Mouse (Mus musculus): ENCODE results near the gene Tmem234. TPM values are rescaled to one million over a fixed set of nuclear protein-coding genes. Genes with fewer than 3 reads are reported as not detected.
"Not testable (repeated sequence)": the region's sequence is repeated elsewhere in the genome, so short reads cannot be mapped to it uniquely, and the experiment has no call there.

Gene Tmem234
- polyA plus RNA-seq (2015; fragmentation: Nextera tagmentation; extraction: Ambion mirVana) = 104 and 106 TPM in 2 replicates

GRCm38 (mm10) chr4:129600233-129601158 is at the start of gene Tmem234, which contains the start of gene Eif3i:
Tmem234 (plus strand) TSS chr4:129600668.
Eif3i (minus strand) TSS chr4:129600648.
- peak; percentile 91 for ATAC-seq (ENCODE audit: low read depth)
- Histone ChIP-seq H3K4me3 (ENCODE audit: low read depth, low read length) (peak within 1 kb of the TSS; percentile 98), H3K4me1 (ENCODE audit: control insufficient read depth, low read depth, low read length) (peaks cover 28% of the 10 kb centered on the region), H3K9me3 (replicated peaks; ENCODE audit: control insufficient read depth, low read length) (no peaks in the 10 kb centered on the region), H3K27me3 (ENCODE audit: control insufficient read depth, insufficient read depth, low read depth, low read length) (no peaks in the 10 kb centered on the region), H3K4me2 (ENCODE audit: low read depth, low read length) (peak within 1 kb of the TSS; percentile 91), H3K36me3 (ENCODE audit: control insufficient read depth, insufficient read depth) (peaks cover 17% of the 10 kb centered on the region), H3K27ac (ENCODE audit: low read length) (peak within 1 kb of the TSS; percentile 90), H3K9ac (ENCODE audit: low read depth, low read length) (peak within 1 kb of the TSS; percentile 97)
- under 1% methylated on average over 74 of the region's 74 CpGs for WGBS (ENCODE audit: insufficient replicate concordance)

GRCm38 (mm10) chr4:129554512-129554911 is 46.0 kb upstream of the Tmem234 start:
- H3K4me3 ChIP-seq (ENCODE audit: low read depth, low read length); ATAC-seq (ENCODE audit: low read depth); H3K4me2 ChIP-seq (ENCODE audit: low read depth, low read length); H3K36me3 ChIP-seq (ENCODE audit: control insufficient read depth, insufficient read depth); H3K9ac ChIP-seq (ENCODE audit: low read depth, low read length); H3K27ac ChIP-seq (ENCODE audit: low read length); H3K9me3 ChIP-seq (replicated peaks; ENCODE audit: control insufficient read depth, low read length): not testable (repeated sequence)
- Histone ChIP-seq H3K4me1 (ENCODE audit: control insufficient read depth, low read depth, low read length) (peaks cover 28% of the 10 kb centered on the region), H3K27me3 (ENCODE audit: control insufficient read depth, insufficient read depth, low read depth, low read length) (peaks cover 15% of the 10 kb centered on the region)
- WGBS (ENCODE audit: insufficient replicate concordance) = 81% methylated on average over 6 of the region's 6 CpGs

GRCm38 (mm10) chr4:129555421-129555861 is 45.0 kb upstream of the Tmem234 start:
- Histone ChIP-seq H3K36me3 (ENCODE audit: control insufficient read depth, insufficient read depth) (no peaks in the 10 kb centered on the region), H3K27ac (ENCODE audit: low read length) (no peak overlapping the region), H3K4me3 (ENCODE audit: low read depth, low read length) (peak overlapping the region; percentile 67), H3K4me2 (ENCODE audit: low read depth, low read length) (peak overlapping the region; percentile 97), H3K4me1 (ENCODE audit: control insufficient read depth, low read depth, low read length) (peaks cover 28% of the 10 kb centered on the region), H3K27me3 (ENCODE audit: control insufficient read depth, insufficient read depth, low read depth, low read length) (peaks cover 15% of the 10 kb centered on the region), H3K9me3 (replicated peaks; ENCODE audit: control insufficient read depth, low read length) (no peaks in the 10 kb centered on the region), H3K9ac (ENCODE audit: low read depth, low read length) (peak overlapping the region; percentile 72; the same call in 1 of the 2 replicates)
- WGBS (ENCODE audit: insufficient replicate concordance) = 3% methylated on average over 16 of the region's 16 CpGs
- ATAC-seq (ENCODE audit: low read depth) = no peak

GRCm38 (mm10) chr4:129555862-129556531 is 44.5 kb upstream of the Tmem234 start:
- peak overlapping the region; percentile 97 for H3K4me2 ChIP-seq (ENCODE audit: low read depth, low read length)
- no peaks in the 10 kb centered on the region for H3K9me3 ChIP-seq (replicated peaks; ENCODE audit: control insufficient read depth, low read length)
- peak overlapping the region; percentile 67 for H3K4me3 ChIP-seq (ENCODE audit: low read depth, low read length)
- H3K27ac ChIP-seq (ENCODE audit: low read length) = no peak overlapping the region
- ATAC-seq (ENCODE audit: low read depth) = 0 out of 2 replicates have a peak, but pooled peaks have one; percentile 16
- H3K36me3 ChIP-seq (ENCODE audit: control insufficient read depth, insufficient read depth) = no peaks in the 10 kb centered on the region
- WGBS (ENCODE audit: insufficient replicate concordance) = 1% methylated on average over 24 of the region's 24 CpGs
- peaks cover 15% of the 10 kb centered on the region for H3K27me3 ChIP-seq (ENCODE audit: control insufficient read depth, insufficient read depth, low read depth, low read length)
- H3K4me1 ChIP-seq (ENCODE audit: control insufficient read depth, low read depth, low read length) = peaks cover 28% of the 10 kb centered on the region
- peak overlapping the region; percentile 72; the same call in 1 of the 2 replicates for H3K9ac ChIP-seq (ENCODE audit: low read depth, low read length)

GRCm38 (mm10) chr4:129556532-129557223 is 43.8 kb upstream of the Tmem234 start:
- Histone ChIP-seq H3K27me3 (ENCODE audit: control insufficient read depth, insufficient read depth, low read depth, low read length) (peaks cover 15% of the 10 kb centered on the region), H3K9me3 (replicated peaks; ENCODE audit: control insufficient read depth, low read length) (no peaks in the 10 kb centered on the region), H3K4me2 (ENCODE audit: low read depth, low read length) (peak overlapping the region; percentile 97), H3K27ac (ENCODE audit: low read length) (peak overlapping the region; percentile 84), H3K4me1 (ENCODE audit: control insufficient read depth, low read depth, low read length) (peaks cover 31% of the 10 kb centered on the region), H3K36me3 (ENCODE audit: control insufficient read depth, insufficient read depth) (no peaks in the 10 kb centered on the region), H3K9ac (ENCODE audit: low read depth, low read length) (peak overlapping the region; percentile 72), H3K4me3 (ENCODE audit: low read depth, low read length) (peak overlapping the region; percentile 67)
- 8% methylated on average over 32 of the region's 33 CpGs for WGBS (ENCODE audit: insufficient replicate concordance)
- peak; percentile 69 for ATAC-seq (ENCODE audit: low read depth)

- 64% methylated on average over 9 of the region's 9 CpGs for WGBS (ENCODE audit: insufficient replicate concordance)
- H3K4me3 ChIP-seq (ENCODE audit: low read depth, low read length) = peak overlapping the region; percentile 67
- ATAC-seq (ENCODE audit: low read depth) = peak; percentile 84
- no peaks in the 10 kb centered on the region for H3K36me3 ChIP-seq (ENCODE audit: control insufficient read depth, insufficient read depth)
- H3K9ac ChIP-seq (ENCODE audit: low read depth, low read length) = peak overlapping the region; percentile 72
- H3K27me3 ChIP-seq (ENCODE audit: control insufficient read depth, insufficient read depth, low read depth, low read length) = peaks cover 15% of the 10 kb centered on the region
- peak overlapping the region; percentile 84 for H3K27ac ChIP-seq (ENCODE audit: low read length)
- peak overlapping the region; percentile 97 for H3K4me2 ChIP-seq (ENCODE audit: low read depth, low read length)
- H3K4me1 ChIP-seq (ENCODE audit: control insufficient read depth, low read depth, low read length) = peaks cover 31% of the 10 kb centered on the region
- no peaks in the 10 kb centered on the region for H3K9me3 ChIP-seq (replicated peaks; ENCODE audit: control insufficient read depth, low read length)
Measured at GRCm38 (mm10) chr4:129557256-129557808, 43.1 kb upstream of the Tmem234 start.

GRCm38 (mm10) chr4:129558321-129558955 is 42.0 kb upstream of the Tmem234 start:
- WGBS (ENCODE audit: insufficient replicate concordance) = 68% methylated on average over 12 of the region's 12 CpGs
- no peak for ATAC-seq (ENCODE audit: low read depth)
- no peak overlapping the region; the same call in 1 of the 2 replicates for H3K27ac ChIP-seq (ENCODE audit: low read length)
- H3K4me3 ChIP-seq (ENCODE audit: low read depth, low read length) = no peak overlapping the region
- H3K36me3 ChIP-seq (ENCODE audit: control insufficient read depth, insufficient read depth) = no peaks in the 10 kb centered on the region
- peaks cover 31% of the 10 kb centered on the region for H3K4me1 ChIP-seq (ENCODE audit: control insufficient read depth, low read depth, low read length)
- no peak overlapping the region for H3K9ac ChIP-seq (ENCODE audit: low read depth, low read length)
- H3K9me3 ChIP-seq (replicated peaks; ENCODE audit: control insufficient read depth, low read length) = no peaks in the 10 kb centered on the region
- peaks cover 15% of the 10 kb centered on the region for H3K27me3 ChIP-seq (ENCODE audit: control insufficient read depth, insufficient read depth, low read depth, low read length)
- no peak overlapping the region for H3K4me2 ChIP-seq (ENCODE audit: low read depth, low read length)

GRCm38 (mm10) chr4:129561184-129561583 is 39.3 kb upstream of the Tmem234 start:
- no peak overlapping the region for H3K4me2 ChIP-seq (ENCODE audit: low read depth, low read length)
- H3K4me3 ChIP-seq (ENCODE audit: low read depth, low read length) = no peak overlapping the region
- H3K9me3 ChIP-seq (replicated peaks; ENCODE audit: control insufficient read depth, low read length) = no peaks in the 10 kb centered on the region
- WGBS (ENCODE audit: insufficient replicate concordance) = 41% methylated on average over 5 of the region's 5 CpGs
- peaks cover 22% of the 10 kb centered on the region for H3K4me1 ChIP-seq (ENCODE audit: control insufficient read depth, low read depth, low read length)
- H3K9ac ChIP-seq (ENCODE audit: low read depth, low read length) = no peak overlapping the region
- H3K27ac ChIP-seq (ENCODE audit: low read length) = no peak overlapping the region
- ATAC-seq (ENCODE audit: low read depth) = no peak
- H3K27me3 ChIP-seq (ENCODE audit: control insufficient read depth, insufficient read depth, low read depth, low read length) = no peaks in the 10 kb centered on the region
- H3K36me3 ChIP-seq (ENCODE audit: control insufficient read depth, insufficient read depth) = no peaks in the 10 kb centered on the region

All from liver, embryonic 16.5 days (tissue).